Mouse (Mus musculus): Measurements from ENCODE around the gene Vsnl1. TPM values are rescaled to one million over a fixed set of nuclear protein-coding genes. Genes with fewer than 3 reads are reported as not detected.

Gene Vsnl1
- 22.6 and 27.6 TPM in 2 replicates for total RNA-seq (2021)
- long read RNA-seq, experiment 1, transcript Vsnl1-201 (4 exons, 1,903 nt): major isoform, 19 of 27 reads
- long read RNA-seq, experiment 1, partial matches to known transcripts: 5 of 27 reads
- long read RNA-seq, experiment 1, other reads (novel, unspliced or antisense): 3 of 27 reads
- long read RNA-seq, experiment 2, transcript Vsnl1-201 (4 exons, 1,903 nt): major isoform, 18 of 22 reads
- long read RNA-seq, experiment 2, partial matches to known transcripts: 3 of 22 reads
- long read RNA-seq, experiment 2, other reads (novel, unspliced or antisense): 1 of 22 reads

DNA sequence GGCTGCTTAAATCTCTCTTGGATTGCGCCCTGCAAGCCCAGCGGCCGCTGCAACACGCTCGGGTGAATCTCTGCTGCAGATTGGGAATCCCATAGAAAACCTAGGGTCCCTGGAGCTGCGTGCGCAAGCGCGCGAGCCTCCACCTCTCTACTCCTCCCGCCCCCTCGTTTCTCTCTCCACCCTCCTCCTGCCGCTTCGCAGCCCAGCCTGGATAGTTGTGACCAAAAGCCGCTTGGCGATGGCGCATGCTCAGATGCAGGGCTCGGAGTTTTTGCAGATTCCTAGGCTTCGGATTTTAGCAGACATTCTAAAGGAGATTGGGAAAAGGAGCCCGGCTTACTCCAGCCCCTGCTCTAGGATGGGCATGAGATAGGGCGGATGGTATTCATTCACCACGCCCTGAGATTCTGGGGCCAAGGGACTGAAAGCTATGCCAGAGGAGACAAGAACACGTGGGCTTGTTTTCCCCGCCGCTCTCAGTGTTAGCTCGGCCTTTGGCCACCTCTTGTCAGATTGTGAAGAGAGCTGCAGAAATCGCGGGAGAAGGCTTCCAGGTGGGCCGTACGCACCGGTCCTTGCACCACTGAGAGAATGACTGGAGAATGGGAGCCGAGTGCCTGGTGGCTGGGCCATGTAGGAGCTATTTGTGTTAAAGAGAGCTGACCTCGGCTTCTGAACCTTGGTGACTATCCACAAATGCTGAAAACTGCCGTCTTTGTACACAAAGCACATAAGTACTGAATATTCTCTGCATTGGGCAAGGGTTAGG, at the start of gene Vsnl1:
TSS of gene Vsnl1 (minus strand) at position 117 of the 769 bp plus-strand sequence.
- peak; percentile 89 for DNase-seq

- DNase-seq: no peak
Observed at GRCm38 (mm10) chr12:11456632-11457031, 20.2 kb upstream of the Vsnl1 start.

- DNase-seq: no peak
Observed at GRCm38 (mm10) chr12:11456213-11456612, 19.8 kb upstream of the Vsnl1 start.

- DNase-seq: peak; percentile 97
Observed at GRCm38 (mm10) chr12:11455549-11456194, 19.3 kb upstream of the Vsnl1 start, which contains the start of gene Rad51ap2. Rad51ap2 (plus strand) TSS chr12:11456079.

DNA sequence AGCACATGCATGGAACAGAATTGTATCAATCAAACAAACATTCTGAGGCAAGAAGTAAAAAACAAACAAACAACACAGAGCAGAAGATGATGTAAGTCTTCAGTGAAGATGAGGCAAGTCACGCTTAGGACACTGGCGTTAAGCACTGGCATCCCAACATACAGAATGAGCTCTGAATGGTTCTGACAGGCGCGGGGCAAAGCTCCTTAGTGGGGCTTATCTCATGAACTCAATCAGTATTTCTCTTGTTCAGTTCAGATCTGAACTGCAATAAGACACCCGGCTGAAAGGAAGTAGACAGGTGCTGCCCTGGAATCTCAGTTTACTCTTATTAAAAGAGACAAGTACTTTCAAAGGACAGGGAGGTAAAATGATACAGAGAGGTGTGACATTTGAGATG, 17.7 kb upstream of the Vsnl1 start:
- DNase-seq: no peak

- DNase-seq: peak; percentile 42
Observed at GRCm38 (mm10) chr12:11437907-11438447, 1.6 kb upstream of the Vsnl1 start.

- DNase-seq: peak; percentile 87
Observed at GRCm38 (mm10) chr12:11437266-11437906, 973 bp upstream of the Vsnl1 start.

DNA sequence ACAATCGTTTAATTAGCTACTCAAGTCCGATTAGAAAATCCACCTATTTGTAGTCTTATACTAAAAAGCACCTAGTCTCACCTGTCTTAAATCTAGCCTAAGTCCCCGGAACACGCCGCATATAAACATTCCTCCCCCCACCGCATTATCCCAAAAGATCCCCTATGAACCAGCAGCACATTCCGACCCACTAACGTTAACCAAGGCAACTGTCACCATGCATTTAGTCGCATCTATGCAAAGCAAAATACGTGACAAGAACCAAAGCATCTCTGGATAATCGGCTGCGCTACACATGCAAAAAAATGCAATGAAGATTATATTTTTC, 426 bp downstream of the Vsnl1 start:
- DNase-seq: no peak

DNA sequence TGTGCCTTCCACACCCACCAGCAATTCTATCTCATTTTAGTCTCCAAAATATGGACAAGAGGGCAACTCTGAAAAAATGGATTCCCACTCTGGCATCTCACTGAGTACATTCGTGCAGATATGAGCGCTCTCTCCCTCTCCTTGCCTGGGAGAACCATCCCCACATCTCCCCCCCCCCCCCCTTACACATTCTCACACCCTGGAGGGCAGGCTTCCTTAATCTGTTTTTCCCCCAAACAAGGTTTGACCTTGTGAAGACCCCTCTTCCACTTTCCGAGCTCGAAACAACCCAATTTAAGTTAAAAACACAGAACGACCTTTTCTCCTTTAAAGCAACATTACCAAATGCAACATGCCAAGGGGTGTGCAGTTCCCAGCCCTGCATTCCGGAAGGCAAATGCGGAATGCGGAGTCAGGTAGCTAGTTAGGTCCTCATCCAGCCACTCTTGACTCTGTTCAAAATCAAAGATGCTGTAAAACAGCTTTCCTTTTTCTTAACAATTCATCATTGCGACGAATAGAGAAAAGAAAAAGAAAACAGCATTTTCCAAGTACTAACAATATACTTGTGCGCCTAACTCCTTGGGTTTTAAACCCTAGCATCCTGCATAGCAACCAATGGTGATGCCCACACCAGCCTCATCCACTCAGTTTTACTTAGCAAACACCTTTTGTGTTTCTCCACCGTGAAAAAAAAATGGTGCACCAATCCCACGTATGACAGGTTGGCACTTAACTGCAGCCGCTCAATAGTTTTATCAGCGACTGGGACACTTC, 979 bp downstream of the Vsnl1 start:
- DNase-seq: no peak

DNA sequence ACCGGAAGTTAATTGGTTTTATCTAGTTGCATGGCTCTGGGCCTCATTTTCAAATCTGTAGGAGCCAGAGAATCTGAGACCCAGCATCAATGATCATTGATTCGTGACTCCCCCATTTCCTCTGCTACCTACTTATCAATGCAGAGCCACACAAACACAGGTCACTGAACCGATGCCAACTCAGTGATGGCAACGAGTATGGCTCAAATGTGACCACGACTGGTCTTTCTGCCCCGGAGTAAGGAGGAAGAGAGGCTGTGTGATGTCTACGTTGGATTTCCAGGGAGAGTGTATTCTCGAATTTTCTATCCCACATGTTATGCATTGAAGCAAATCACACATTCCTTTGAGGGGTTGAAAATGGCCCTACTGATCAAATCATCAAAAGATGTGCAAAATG, 2.0 kb downstream of the Vsnl1 start:
- no peak for DNase-seq

DNA sequence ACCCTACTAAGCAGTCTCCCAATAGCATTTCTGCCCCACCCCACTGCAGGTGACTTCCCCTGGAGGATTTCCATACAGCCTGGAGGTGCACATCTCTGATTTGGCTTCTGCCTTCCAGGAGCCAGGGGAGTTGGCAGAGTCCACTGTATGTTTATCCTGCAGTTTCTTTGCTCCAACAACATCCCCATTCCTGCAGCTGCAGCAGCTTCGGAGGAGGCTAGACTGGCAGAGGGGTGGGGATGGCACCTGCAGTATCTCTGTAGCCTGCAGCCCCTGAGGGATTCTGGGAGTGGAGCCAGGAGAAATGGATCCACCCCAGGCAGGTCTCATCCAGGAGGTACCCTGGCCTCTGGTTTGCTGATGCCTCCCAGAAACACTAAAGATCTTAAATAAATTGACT, 2.7 kb downstream of the Vsnl1 start:
- DNase-seq: no peak

DNA sequence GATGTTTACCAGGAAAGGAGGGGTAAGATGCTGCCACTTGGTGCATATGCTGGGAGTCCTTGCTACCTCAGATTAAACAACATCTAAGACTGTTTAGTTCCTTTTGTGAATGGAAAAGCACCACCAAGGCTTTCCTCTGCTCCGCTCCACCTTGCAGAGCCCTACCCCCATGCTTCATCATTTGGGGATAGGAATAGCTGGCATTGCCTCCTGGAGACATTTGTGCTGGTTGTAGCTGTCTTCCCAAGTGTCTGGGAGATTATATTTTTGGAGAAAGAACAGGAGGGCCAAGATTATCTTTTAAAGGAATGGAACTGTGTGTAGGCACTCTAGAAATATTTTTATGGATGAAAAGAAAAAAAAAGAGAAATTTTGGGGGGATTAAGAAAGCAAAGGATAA, 3.3 kb downstream of the Vsnl1 start:
- no peak for DNase-seq

- DNase-seq: no peak
Observed at GRCm38 (mm10) chr12:11427396-11427795, 9.0 kb downstream of the Vsnl1 start.

DNA sequence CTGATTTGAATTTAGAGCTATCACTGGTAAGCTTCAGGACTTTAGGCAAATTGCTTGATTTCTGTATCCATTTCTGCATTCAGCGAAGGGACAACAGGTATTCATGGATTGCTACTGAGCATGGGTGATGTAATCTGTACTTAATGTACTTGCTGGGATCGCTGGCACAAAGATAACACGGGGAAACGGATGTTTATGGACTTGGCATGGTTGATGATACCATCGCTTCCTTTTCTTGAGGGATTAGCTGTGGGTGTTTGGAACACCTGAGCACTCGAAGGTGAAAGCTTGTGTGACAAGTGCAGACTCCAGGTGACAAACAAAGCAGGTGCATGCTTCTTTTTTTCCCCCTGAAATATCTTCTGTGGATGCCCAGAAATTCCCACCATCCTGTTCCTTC, 18.3 kb downstream of the Vsnl1 start:
- no peak for DNase-seq

- no peak for DNase-seq
Observed at GRCm38 (mm10) chr12:11407679-11408078, 28.7 kb downstream of the Vsnl1 start.

DNA sequence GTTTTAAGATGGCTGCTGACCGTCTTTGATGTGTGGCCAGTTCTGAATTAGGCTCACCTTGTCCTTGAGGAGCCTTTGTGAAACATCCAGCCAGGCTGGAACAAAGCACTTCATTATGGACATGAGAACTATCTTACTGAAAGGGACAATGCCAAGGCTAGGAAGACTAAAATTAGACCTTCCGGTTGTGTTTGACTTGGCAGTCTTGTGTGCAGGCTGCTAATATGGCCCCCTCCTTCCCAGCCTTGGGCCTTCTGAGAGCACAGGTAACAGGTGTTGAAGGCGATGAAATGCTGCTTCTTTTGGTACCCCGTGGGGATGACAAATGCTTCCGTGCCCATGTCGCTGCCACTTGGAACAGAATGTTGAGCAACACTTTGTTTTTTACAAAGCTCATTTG, 37.6 kb downstream of the Vsnl1 start:
- DNase-seq: peak; percentile 42

DNA sequence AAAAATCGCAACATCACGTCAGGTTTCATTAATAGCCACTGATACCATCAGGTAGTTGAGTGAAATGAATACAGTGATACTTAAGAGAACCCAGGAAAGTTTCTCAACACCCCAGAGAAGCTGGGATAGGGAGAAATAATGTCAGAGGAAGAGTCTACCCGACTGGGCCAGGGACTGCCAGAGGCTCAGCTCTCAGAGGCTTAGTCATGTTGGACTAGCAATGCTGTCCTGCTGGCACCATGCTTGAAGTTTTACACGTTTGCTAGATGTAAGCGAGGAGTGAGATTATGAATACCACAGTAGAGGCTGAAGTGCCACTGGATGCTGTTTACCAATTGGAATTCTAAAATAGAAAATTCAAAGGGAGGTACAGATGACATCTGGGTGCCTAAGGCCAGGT, 39.4 kb downstream of the Vsnl1 start:
- DNase-seq: no peak

DNA sequence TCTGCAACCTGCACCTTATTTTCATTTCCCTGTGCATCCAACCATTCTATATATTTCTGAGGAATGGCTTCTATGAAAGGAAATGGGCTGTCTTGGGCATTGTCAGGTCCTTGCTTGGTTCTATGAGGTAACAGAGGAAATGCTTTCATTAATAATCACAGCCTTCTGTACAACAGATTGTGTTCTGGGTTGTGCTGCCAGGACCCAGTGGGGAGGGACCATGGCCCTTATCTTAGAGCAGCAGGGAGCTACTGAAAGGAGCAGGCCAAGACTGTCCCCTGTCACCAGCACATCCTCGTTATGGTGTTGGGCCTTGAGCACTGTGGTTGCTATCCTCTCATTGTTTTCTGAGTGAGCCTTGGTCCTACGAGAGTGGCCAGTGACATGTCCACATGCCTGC, 40.9 kb downstream of the Vsnl1 start:
- DNase-seq: peak; percentile 4

DNA sequence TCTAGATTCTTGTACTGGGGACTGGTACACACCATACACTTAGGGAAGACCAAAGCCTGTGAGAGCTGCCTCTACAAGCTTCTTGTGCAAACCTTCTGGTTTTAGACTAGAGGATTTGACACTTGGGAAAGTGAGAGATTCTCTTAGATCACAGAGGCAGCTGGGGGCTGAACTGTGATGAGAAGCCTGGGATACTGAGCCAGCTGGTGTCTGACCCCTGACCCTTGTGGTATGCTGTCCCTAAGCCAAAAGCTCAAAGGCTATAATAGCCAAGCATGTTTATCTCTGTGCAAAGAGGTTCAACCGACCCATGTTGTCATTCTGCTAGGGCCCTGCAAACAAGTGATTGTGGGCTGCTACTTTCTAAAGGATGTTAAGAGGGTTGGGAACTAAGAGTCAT, 43.9 kb downstream of the Vsnl1 start:
- DNase-seq: no peak

GRCm38 (mm10) chr12:11391244-11391949, 45.0 kb downstream of the Vsnl1 start:
- DNase-seq: peak; percentile 21

GRCm38 (mm10) chr12:11389141-11389540, 47.3 kb downstream of the Vsnl1 start:
- no peak for DNase-seq

Data from adrenal gland, postnatal 14 days (tissue).